Mouse (Mus musculus) heart, embryonic 16.5 days (tissue): ENCODE data around the gene Lsm3. TPM values are rescaled to one million over a fixed set of nuclear protein-coding genes. Genes with fewer than 3 reads are reported as not detected.
"Not testable (repeated sequence)": the region's sequence is repeated elsewhere in the genome, so short reads cannot be mapped to it uniquely, and the experiment has no call there.

ENCODE experiments used
- ATAC-seq: fragments of 200-750 bp; cut with Nextera tagmentation; replicated peaks from 2 replicates; pipeline ENCODE4 v1.8.0; 2017; ENCODE audit warnings: moderate number of reproducible peaks; ENCODE audit not compliant: insufficient read depth, low FRiP score; ENCODE audit errors: extremely low read depth
- H3K27ac ChIP-seq: fragments of 300-500 bp; sonication (generic); 2 replicates; pipeline ENCODE4 v1.5.1; 2014; ENCODE audit warnings: mild to moderate bottlenecking, low read length, control low read depth, moderate library complexity
- H3K27me3 ChIP-seq: fragments of 300-500 bp; sonication (generic); 2 replicates; pipeline ENCODE4 v1.6.1; 2014; ENCODE audit warnings: low read length, mixed read lengths; ENCODE audit not compliant: control insufficient read depth, insufficient read depth
- H3K36me3 ChIP-seq: fragments of 300-500 bp; sonication (generic); 2 replicates; pipeline ENCODE4 v1.6.1; 2014; ENCODE audit not compliant: control insufficient read depth, insufficient read depth
- H3K4me1 ChIP-seq: fragments of 300-500 bp; sonication (generic); 2 replicates; pipeline ENCODE4 v1.6.1; 2014; ENCODE audit warnings: low read length, mixed read lengths; ENCODE audit not compliant: control insufficient read depth, insufficient read depth
- H3K4me2 ChIP-seq: fragments of 300-500 bp; sonication (generic); 2 replicates; pipeline ENCODE4 v1.6.1; 2014; ENCODE audit warnings: low read depth, mild to moderate bottlenecking, control low read depth, low read length
- H3K4me3 ChIP-seq: fragments of 300-500 bp; sonication (generic); 2 replicates; pipeline ENCODE4 v1.5.1; 2014; ENCODE audit warnings: mild to moderate bottlenecking, control low read depth, low read length
- H3K9ac ChIP-seq: fragments of 300-500 bp; sonication (generic); 2 replicates; pipeline ENCODE4 v1.6.1; 2014; ENCODE audit warnings: low read length, control low read depth
- H3K9me3 ChIP-seq: fragments of 300-500 bp; sonication (generic); replicated peaks from 2 replicates; pipeline ENCODE4 v1.6.1; 2016; ENCODE audit warnings: low read length; ENCODE audit not compliant: control insufficient read depth
- WGBS: fragments of 180-500 bp; shearing (Covaris S2); extraction: QIAGEN DNeasy Blood & Tissue Kit; methylation state at CpG from one replicate; pipeline ENCODE4 v1.1.7; 2014; 5-methylcytosine and 5-hydroxymethylcytosine counted together
- polyA plus RNA-seq: library from polyadenylated mRNA; unstranded; fragments of >200 nt; fragmentation: Nextera tagmentation; extraction: Ambion mirVana; gene quantifications from 2 replicates; pipeline ENCODE4 v1.2.1, GENCODE M21; 2015

Gene Lsm3
- polyA plus RNA-seq, result 164 and 183 TPM in 2 replicates

- Histone ChIP-seq H3K9me3 (no peaks in the 10 kb centered on the region), H3K4me2 (peak within 1 kb of the TSS; percentile 89), H3K27me3 (no peaks in the 10 kb centered on the region), H3K4me1 (peaks cover 29% of the 10 kb centered on the region), H3K9ac (peak within 1 kb of the TSS; percentile 94), H3K36me3 (peaks cover 25% of the 10 kb centered on the region), H3K27ac (peak within 1 kb of the TSS; percentile 79), H3K4me3 (peak within 1 kb of the TSS; percentile 98)
- peak; percentile 96 for ATAC-seq
- WGBS, result under 1% methylated on average over 80 of the region's 80 CpGs
Measured at GRCm38 (mm10) chr6:91515545-91516449, at the start of gene Lsm3, which contains the start of gene Xpc. TSS of gene Lsm3 (plus strand) at chr6:91515928. TSS of gene Xpc (minus strand) at chr6:91515888.

GRCm38 (mm10) chr6:91467106-91467505 lies 48.6 kb upstream of the Lsm3 start:
- H3K9ac ChIP-seq, result no peak overlapping the region
- no peaks in the 10 kb centered on the region for H3K9me3 ChIP-seq
- H3K4me2 ChIP-seq, result no peak overlapping the region
- H3K27ac ChIP-seq, result no peak overlapping the region
- no peaks in the 10 kb centered on the region for H3K27me3 ChIP-seq
- 76% methylated on average over 1 of the region's 1 CpGs for WGBS
- H3K36me3 ChIP-seq, result peaks cover 23% of the 10 kb centered on the region
- ATAC-seq, result no peak
- peaks cover 2% of the 10 kb centered on the region for H3K4me1 ChIP-seq
- H3K4me3 ChIP-seq, result no peak overlapping the region

- Histone ChIP-seq H3K4me3 (no peak overlapping the region), H3K27me3 (no peaks in the 10 kb centered on the region), H3K4me1 (peaks cover 18% of the 10 kb centered on the region), H3K27ac (no peak overlapping the region), H3K9ac (no peak overlapping the region), H3K4me2 (no peak overlapping the region), H3K36me3 (peaks cover 12% of the 10 kb centered on the region), H3K9me3 (no peaks in the 10 kb centered on the region)
- 81% methylated on average over 2 of the region's 2 CpGs for WGBS
- no peak for ATAC-seq
Measured at GRCm38 (mm10) chr6:91470712-91471111, 45.0 kb upstream of the Lsm3 start.

GRCm38 (mm10) chr6:91471427-91471826 lies 44.3 kb upstream of the Lsm3 start:
- H3K4me3 ChIP-seq, H3K27ac ChIP-seq, H3K27me3 ChIP-seq, ATAC-seq, H3K9me3 ChIP-seq, H3K9ac ChIP-seq, H3K4me2 ChIP-seq: not testable (repeated sequence)
- Histone ChIP-seq H3K4me1 (peaks cover 18% of the 10 kb centered on the region), H3K36me3 (peaks cover 12% of the 10 kb centered on the region)
- WGBS, result 89% methylated on average over 3 of the region's 3 CpGs

- H3K27me3 ChIP-seq, result no peaks in the 10 kb centered on the region
- no peaks in the 10 kb centered on the region for H3K9me3 ChIP-seq
- H3K4me2 ChIP-seq, result peak overlapping the region; percentile 79
- H3K4me1 ChIP-seq, result peaks cover 18% of the 10 kb centered on the region
- peaks cover 5% of the 10 kb centered on the region for H3K36me3 ChIP-seq
- H3K27ac ChIP-seq, result peak overlapping the region; percentile 85
- WGBS, result 34% methylated on average over 6 of the region's 6 CpGs
- H3K4me3 ChIP-seq, result peak overlapping the region; percentile 79
- ATAC-seq, result no peak
- H3K9ac ChIP-seq, result peak overlapping the region; percentile 81
Measured at GRCm38 (mm10) chr6:91472319-91472718, 43.4 kb upstream of the Lsm3 start.

- under 1% methylated on average over 74 of the region's 74 CpGs for WGBS
- H3K4me2 ChIP-seq, result peak within 1 kb of the TSS; percentile 90
- ATAC-seq, result peak; percentile 97
- no peaks in the 10 kb centered on the region for H3K27me3 ChIP-seq
- H3K27ac ChIP-seq, result peak within 1 kb of the TSS; percentile 85
- H3K9me3 ChIP-seq, result no peaks in the 10 kb centered on the region
- H3K4me3 ChIP-seq, result peak within 1 kb of the TSS; percentile 79
- peak within 1 kb of the TSS; percentile 83 for H3K9ac ChIP-seq
- peaks cover 18% of the 10 kb centered on the region for H3K4me1 ChIP-seq
- H3K36me3 ChIP-seq, result peaks cover 6% of the 10 kb centered on the region
Measured at GRCm38 (mm10) chr6:91472868-91473804, 42.6 kb upstream of the Lsm3 start, which contains the start of the genes Chchd4 and Tmem43. TSS of gene Chchd4 (minus strand) at chr6:91473546. TSS of gene Tmem43 (plus strand) at chr6:91473703.

- peak overlapping the region; percentile 60; the same call in 1 of the 2 replicates for H3K27ac ChIP-seq
- WGBS, result under 1% methylated on average over 27 of the region's 27 CpGs
- H3K9me3 ChIP-seq, result no peaks in the 10 kb centered on the region
- H3K4me3 ChIP-seq, result peak overlapping the region; percentile 79
- no peaks in the 10 kb centered on the region for H3K27me3 ChIP-seq
- H3K9ac ChIP-seq, result peak overlapping the region; percentile 83
- ATAC-seq, result peak; percentile 25
- peaks cover 13% of the 10 kb centered on the region for H3K36me3 ChIP-seq
- H3K4me1 ChIP-seq, result peaks cover 18% of the 10 kb centered on the region
- H3K4me2 ChIP-seq, result peak overlapping the region; percentile 90
Measured at GRCm38 (mm10) chr6:91473805-91474440, 41.8 kb upstream of the Lsm3 start.

GRCm38 (mm10) chr6:91474441-91475190 lies 41.1 kb upstream of the Lsm3 start:
- Histone ChIP-seq H3K27ac (no peak overlapping the region), H3K27me3 (no peaks in the 10 kb centered on the region), H3K36me3 (peaks cover 18% of the 10 kb centered on the region), H3K4me3 (peak overlapping the region; percentile 79), H3K9ac (peak overlapping the region; percentile 83), H3K9me3 (no peaks in the 10 kb centered on the region), H3K4me1 (peaks cover 18% of the 10 kb centered on the region), H3K4me2 (peak overlapping the region; percentile 90)
- WGBS, result 52% methylated on average over 9 of the region's 9 CpGs
- no peak for ATAC-seq
